Mouse (Mus musculus): ENCODE measurements around the gene Ccnq.

DNA sequence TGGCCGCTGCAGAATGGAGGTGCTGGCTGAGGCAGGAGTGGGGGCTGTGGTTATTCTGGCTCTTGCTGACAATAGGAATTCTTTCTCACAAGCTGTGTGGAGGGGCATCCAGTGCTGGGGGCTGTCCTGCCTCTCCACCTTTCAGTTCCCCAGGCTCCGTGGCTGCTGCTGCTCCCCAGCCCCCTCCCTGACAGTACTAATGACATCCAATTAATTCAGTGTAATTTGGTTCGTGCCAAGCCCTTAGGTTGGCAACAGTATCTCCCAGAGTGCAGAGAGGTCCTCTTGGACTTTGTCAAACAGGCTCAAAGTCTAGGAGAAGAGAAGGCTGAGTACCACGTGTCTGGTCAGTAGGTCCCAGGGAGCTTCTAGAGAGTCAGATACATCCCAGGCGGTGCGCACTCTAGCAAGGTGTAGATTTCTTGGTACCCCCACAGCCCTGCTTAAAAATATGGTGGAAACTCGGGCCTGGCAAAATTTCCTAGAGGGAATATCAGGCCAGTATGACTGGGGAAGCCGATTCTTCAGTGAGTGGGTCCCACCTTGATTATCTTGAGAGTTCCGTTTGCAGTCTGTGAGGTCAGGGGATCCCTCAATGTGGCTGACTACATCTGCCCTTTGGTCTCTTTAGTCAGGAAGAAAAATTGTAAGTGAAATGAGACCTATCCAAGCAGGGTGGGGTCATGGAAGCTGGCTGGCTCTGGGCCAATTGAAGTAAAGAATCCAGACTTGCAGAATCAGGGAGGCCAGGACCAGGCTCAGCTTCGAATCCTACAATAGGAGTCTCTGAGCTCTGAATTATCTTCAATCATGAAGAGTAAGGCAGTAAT is 26.5 kb upstream of the Ccnq start:
- TF ChIP-seq CTCF (conservative IDR thresholded peaks at IDR 0.05; ENCODE audit: low read length) (no peak), NANOG (IDR thresholded peaks at IDR 0.05; ENCODE audit: borderline replicate concordance, low read length) (no peak)
